Mouse (Mus musculus) 416B (cell line): ENCODE results near the gene Serping1.
A peak's percentile ranks its signal among the peaks of the same experiment; 100 is the strongest.
"Not testable (repeated sequence)": the region's sequence is repeated elsewhere in the genome, so short reads cannot be mapped to it uniquely, and the experiment has no call there.

Source experiments
- DNase-seq: peaks from one replicate; pipeline ENCODE4 v3.0.0; 2011; ENCODE audit warnings: low read depth

The Serping1 gene

DNA sequence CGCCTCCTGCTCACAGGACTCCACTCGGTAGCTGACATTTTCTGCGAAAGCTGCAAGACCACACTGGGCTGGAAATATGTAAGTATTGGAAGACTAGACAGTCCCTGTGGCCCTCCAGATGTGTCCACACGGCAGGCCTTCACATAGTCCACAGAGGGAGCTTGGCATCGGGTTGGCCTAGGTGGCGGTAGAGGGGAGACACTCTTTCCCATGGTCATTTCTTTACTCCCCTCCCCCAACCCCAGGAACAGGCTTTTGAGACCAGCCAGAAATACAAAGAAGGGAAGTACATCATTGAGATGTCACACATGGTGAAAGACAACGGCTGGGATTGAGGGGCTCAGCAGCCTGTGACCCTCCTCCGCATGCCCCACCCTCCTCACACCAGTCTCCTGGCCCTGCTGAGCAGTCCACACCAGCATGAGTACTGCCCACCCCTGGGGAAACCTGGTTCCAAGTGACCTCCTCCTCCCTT, 37.8 kb downstream of the Serping1 start:
- DNase-seq = no peak

DNA sequence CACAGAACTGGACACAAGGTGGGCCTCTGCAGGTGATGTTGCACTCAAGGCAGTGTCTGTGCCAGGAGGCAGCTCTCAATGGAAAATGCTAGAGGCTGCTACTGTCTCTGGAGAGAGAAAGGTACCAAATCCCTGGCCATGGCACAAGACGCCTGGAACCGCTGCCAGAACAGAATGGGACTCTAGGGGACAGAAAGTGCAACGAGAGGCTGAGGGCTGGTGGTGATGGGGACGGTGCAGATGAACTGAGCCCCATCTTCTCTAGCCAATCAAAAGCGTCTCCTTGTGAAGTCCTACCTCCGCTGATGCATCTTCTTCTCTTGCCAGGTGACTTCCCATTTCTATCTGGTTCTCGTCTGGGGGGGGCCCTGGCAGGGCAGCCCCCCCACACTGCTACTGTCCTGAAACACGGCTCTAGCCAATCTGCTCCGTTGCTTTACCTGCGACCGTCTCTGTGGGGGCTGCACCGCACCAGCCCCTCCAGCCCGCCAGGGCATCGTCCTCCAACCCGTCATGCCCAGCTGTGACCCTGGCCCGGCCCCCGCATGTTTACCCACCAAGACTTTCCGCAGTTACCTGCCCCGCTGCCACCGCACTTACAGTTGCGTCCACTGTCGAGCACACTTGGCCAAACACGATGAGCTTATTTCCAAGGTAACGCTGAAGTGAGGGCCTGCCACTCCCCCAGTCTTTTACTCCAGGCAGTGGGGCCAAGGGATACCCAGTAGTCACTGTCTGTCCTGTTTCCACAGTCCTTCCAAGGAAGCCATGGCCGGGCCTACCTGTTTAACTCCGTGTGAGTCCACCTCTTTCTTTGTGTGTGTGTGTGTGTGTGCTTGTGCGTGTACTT, 38.7 kb downstream of the Serping1 start:
- no peak for DNase-seq

DNA sequence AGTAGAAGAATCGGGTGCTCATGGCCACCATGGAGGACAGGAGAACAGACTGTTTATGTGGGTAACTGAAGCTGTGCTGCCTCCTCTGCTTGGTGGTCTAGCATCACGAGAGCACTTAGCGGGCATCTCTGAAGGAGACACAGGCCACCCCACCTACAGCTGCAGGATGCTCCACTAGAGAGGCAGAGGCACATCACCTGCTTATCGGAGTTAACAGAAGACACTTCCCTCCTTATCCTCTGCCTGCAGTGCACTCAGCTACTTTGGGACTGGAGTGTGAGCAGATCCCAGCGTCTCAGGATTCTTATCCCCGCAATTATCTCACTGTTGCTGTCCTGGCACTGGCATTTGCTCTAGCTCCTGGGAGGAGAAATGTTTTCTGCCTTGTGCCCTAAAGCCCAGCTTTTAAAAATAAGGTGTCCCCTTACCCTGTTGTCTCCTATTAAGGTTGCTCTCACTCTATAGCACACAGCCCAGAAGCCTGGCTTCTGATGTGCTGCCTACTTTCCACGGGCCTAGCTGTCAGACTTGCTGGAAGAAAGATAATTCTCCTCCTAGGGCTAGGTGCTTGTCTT, 39.8 kb downstream of the Serping1 start:
- no peak for DNase-seq

DNA sequence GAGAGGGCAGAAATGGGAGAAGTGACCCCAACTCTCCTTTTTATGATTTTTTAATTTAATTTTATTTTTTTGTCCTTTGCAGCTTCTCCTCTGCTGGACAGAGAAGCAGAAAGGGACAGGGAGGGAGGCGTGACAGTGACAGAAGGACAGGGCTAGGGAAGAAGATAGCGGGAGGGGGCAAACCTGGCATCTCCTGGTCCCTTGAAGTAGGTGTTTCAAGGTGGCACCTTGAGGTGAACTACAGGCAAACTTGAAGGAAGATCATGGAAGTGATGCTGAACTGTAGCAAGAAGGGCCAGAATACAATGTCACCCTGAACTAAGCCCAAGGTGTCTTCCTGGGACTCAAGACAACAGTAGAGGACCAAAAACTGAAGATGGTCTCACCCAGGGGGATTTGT, 40.3 kb downstream of the Serping1 start:
- DNase-seq = no peak

DNA sequence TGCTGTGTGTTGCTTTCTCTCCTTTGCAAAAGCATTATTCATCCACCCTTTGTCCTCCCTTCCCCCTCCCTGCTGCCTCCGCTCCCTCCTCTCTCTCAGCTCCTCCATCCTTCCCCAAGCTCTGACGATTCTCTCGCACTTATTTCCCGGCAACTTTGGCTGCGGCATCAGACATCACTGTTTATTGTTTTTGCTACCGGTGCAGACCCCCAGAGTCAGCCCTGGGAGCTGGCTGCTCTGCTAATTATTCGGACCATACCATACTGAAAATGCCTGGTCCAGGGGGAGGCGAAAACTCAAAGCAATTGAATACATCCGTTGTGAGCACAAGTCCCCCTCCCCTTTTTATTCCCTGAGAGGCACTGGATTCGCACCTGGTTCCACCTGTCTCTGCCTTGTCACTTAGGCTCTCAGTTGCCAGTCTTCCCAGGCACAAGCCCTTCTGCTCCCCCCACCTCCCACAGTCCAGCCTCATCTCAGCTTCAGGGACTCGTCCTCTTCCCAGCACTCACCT, 40.8 kb downstream of the Serping1 start:
- DNase-seq = no peak

DNA sequence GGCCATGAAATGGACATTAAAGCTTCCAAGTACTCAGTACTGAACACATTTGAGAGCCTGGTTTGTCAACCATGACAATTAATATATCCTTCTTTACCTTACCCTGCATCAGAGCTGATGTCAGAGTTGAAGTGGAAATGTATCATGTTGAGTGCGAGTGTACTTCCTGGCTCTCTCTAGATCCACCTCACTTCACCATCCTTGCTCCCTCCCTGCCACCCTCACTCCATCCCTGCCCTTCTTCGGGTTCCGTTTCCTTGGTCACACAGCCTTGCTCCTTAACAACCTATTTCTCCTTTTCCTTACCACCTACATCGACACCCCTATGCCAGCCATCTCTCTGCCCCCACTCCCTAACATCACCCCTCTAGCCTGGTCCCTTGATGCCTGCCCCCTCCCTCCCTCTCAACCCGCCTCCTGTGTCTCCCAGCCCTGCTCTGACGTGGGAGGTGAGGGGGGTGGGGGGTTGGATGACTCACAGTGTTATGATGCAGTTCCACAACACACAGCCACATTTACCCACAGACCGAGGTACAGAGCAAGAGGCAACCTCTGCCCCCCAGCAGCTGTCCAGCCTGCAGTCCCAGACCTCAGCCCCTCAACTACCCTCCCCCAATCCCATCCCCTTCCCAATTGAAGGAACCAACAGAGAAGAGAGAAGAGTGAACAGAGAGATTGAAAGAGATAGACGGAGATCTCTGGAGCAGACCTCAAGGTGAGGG, 41.5 kb downstream of the Serping1 start, which contains the start of gene Ypel4:
TSS of gene Ypel4 (plus strand) at position 480 of the 722 bp plus-strand sequence.
- DNase-seq = peak; percentile 26

DNA sequence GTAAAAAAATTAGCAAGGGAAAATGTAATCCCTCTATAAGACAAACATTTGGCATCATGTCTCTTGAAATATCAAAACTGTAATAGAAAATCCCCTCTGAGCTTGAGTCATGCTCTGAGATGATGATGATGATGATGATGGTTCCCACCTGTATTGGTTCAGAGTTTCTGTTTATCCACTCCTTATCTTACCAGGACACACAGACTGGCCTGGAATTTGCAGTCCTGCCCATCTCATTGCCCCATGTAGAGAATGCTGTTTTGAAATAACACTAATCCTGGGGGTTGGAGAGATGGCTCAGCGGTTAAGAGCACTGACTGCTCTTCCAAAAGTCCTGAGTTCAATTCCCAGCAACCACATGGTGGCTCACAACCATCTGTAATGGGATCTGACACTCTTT, 42.9 kb downstream of the Serping1 start:
- DNase-seq = no peak

DNA sequence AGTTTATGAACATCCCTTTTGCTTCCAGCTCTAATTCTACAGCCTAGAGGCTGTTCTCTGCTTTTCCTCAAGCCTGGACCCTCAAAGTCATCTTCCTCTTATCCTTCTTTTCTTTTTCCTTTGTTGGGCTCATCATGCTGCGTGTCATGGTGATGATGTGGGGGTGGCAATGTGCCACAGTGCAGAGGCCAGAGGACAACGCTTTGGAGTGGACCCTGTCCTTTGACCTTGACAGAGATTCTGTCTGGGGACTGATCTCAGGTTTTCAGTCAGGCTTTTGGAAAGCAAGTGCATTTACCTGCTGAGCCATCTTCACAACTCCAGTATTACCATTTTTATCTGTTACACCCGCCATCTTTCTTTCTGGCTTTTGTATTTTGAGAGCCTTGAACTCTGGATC, 44.0 kb downstream of the Serping1 start:
- DNase-seq = no peak

DNA sequence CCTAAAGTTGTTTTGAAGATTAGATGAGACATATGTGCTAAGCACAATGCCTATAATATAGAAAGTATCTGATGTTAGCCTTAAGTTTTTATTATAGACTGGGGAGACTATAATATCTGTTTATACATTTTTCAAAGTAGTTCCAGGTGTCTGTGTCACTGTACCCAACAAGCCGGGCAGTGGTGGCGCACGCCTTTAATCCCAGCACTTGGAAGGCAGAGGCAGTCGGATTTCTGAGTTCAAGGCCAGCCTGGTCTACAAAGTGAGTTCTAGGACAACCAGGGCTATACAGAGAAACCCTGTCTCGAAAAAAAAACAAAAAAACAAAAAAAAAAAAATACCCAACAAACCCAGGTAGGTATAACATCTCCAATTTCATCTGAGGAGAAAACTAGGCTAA, 47.1 kb downstream of the Serping1 start:
- not testable (repeated sequence) for DNase-seq

DNA sequence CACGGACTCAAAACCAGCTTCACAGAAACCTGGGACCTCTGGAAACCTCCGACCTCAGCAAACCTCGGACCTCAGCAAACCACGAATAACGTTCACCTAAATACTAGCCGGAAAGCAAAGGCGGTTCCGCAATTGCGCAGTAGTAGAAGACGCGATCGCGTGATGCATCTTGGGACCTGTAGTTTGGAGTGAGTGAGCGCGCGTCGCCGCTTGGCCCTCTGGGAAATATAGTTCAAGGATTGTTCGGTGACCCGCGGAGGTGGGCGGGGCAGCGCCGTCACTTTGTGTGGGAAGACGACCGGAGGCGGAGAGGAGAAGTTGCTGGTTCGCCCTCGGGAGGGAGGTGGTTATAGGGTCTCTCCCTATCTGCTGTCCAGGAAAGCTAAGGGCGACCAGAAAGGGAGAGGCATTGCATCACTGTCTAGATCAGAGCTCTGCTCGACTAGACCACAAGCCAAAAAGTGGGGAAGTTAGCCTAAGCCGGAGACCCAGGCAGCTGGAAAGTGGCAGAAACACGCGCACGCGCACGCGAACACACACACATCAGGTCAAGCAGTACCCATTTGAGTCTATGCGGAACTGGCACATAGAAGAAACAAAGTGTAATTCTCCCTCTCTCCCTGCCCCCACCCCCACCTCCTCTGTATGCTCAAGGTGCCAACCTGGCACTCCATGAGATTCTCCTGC, 47.9 kb downstream of the Serping1 start, which contains the start of gene Clp1:
TSS of gene Clp1 (minus strand) at position 179 of the 687 bp plus-strand sequence.
- DNase-seq = peak; percentile 99

DNA sequence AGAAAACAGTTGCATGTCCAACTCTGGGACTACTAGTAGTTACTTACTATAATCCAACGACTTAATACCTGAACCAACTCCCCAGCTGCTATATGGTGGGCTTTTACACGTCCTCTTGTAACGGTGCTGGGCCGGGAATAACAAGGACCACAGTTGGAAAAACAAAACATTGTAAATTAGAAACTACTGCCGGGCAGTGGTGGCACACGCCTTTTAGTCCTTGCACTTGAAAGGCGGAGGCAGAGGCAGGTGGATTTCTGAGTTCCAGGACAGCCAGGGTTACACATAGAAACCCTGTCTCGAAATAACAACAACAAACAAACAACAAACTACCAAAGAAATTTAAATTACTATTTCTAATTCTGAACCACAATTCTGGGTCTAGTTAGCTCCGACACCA, 48.5 kb downstream of the Serping1 start:
- peak; percentile 15 for DNase-seq

DNA sequence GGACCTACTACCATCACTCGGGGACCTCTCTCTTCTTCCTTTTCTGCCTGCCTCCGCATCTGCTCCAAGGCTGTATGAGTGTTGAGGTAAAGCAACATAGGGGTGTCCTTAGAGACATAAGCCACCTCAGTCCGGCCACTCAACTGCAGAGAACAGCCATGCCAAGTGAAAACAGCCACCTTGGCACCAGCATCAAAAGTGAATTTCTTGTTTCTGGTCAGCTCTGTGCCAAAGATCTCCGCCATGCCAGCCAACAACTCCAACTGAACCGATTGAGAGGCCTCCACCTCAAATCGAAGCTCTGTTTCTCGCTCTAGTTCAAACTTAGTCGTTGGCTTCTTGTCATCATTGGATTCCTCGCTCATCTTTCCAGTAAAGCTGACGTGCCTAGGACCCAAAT, 49.5 kb downstream of the Serping1 start:
- DNase-seq = no peak

DNA sequence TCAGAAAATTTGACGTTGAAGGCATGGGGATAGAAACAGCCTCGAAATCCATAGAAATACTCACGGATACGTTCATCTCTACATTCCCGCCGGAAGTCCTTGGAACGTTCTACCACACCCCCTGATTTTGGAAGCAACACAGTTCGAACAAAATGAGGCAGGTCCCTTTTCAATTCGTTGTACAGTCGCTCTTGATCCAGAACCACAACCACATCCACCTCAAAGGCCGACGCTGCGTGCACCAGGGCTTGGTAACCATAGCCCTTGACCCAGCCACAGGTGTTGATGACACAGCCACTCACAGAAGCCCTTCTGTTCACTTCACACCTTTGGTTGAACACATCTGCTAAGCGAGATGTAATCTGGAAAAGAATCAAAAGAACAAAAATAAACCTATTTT, 51.4 kb downstream of the Serping1 start:
- DNase-seq = no peak

DNA sequence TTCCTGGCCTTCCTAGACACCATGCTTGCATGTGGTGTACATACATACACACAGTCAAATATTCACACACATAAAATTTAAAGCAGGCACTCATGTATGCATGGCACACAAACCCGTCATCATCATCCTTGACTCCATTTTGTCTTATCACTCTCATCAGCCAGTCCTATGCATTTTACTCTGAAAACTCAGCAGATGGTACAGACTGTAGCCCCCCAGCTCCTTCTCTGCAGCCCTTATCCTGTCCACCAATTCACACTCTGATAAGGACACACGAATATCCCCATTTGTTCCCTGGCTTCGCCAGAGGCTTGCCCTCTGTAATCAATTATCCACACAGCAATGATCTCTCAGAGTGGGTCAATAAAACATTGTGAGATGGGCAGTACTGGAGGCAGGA, 54.1 kb downstream of the Serping1 start:
- no peak for DNase-seq

DNA sequence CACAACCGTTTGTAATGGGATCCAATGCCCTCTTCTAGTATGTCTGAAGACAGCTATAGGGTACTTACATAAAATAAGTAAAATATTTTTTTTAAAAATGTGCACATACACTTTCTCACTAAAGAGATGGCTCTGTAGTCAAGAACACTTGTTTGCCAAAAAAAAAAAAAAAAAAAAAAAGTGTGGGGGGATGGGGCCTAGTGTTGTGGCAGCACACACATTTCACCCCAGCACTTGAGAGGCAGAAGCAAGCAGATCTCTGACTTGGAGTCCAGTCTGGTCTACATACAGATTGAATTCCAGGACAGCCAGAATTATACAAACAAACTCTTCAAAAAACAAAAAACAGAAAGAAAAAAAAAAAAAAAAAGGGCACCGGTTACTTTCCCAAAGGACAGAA, 54.5 kb downstream of the Serping1 start:
- DNase-seq = no peak

DNA sequence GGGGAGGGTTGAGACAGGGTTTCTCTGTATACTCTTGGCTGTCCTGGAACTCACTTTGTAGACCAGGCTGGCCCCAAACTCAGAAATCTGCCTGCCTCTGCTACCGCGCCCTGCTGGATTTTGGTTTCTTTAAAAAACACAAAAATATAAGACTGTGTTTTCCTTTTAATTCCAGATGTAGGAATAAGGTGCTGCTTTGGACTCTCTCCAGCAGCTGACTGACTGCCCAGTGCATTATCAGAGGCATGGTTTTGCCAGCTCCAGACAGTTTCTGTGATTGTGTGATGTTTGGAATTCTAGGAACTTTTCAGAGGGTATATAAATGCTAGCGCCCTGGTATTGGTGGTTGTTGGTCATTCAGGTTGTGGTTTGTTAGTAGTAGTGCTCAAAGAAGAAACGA, 57.9 kb downstream of the Serping1 start:
- DNase-seq = no peak

DNA sequence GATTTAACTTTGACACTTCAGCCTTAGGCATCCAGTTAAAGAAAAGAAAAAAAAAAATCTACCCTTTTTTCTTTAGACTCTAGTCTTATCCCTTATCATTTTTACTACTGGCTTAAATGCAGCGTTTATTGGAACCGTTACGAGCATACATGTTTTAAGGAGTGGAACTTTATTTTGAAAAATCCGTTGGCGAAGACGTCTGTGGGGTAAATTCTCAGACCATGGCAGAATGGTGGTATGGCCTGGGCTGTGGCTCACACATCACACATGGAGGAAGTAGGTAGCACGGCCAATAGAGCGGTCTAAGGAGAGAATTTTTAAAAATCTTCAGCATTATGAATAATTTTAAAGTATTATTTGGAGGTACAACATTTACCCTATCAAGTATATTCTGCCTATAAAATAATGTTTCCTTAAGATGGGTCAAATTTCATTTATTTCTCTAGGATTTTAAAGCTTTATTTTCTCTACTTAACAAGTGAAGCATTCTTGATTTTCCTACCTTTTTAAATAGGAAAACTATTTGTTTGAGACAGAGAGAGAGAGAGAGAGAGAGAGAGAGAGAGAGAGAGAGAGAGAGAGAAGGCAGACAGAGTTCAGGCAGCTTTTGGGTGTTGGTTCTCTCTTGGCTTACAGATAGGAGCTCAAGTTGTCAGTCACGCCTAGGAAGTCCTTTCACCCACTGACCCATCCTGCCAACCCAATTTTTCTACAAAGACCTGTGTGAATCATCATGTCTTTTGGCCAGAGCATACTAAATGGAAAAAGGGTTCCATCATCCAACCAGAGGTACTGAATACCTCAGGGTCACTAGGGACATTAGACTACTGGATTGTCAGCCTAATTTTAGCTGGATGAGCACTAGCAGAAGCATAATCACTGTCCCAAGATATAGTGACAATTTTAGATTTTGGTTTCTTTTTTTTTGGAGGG, 58.6 kb downstream of the Serping1 start:
- DNase-seq = peak; percentile 59

DNA sequence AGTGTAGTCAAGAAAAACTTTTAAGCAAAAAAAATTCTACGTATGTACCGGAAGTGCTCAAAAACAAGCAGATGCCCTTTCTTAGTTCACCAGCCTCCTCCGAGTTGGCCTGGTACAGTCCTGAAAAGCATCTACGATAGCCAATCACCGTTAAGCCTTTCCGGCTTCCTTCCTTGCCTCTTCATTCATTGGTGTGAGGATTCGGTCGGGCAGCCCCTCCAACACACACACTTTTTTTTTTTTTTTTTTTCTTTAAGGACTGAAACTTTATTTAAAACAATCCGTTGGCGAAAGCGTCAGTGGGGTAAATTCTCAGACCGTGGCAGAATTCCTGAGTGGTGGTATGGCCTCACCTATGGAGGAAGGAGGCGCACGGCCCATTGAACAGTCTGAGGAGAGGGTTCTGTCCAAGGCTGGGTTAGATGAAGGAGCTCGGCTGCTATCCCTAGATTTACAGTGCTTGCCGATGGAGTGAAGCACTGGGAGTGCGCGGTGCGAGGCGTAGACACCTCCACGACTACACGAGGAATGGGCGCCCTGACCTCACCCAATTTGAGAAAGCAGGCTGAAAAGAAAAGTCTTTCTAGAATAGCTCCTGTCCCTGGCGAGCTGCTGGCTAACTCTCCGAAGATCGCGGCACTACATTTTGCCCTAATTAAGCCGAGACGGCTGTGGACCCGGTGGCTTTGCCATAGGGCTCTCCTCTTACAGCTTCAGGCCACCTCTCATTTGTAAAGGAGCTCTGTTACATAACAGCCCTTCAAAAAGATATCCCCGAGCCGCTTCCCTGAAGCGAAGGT, 59.5 kb downstream of the Serping1 start:
- DNase-seq = peak; percentile 99
